Mouse (Mus musculus): ENCODE results near the gene Mrpl51.

Gene Mrpl51

DNA sequence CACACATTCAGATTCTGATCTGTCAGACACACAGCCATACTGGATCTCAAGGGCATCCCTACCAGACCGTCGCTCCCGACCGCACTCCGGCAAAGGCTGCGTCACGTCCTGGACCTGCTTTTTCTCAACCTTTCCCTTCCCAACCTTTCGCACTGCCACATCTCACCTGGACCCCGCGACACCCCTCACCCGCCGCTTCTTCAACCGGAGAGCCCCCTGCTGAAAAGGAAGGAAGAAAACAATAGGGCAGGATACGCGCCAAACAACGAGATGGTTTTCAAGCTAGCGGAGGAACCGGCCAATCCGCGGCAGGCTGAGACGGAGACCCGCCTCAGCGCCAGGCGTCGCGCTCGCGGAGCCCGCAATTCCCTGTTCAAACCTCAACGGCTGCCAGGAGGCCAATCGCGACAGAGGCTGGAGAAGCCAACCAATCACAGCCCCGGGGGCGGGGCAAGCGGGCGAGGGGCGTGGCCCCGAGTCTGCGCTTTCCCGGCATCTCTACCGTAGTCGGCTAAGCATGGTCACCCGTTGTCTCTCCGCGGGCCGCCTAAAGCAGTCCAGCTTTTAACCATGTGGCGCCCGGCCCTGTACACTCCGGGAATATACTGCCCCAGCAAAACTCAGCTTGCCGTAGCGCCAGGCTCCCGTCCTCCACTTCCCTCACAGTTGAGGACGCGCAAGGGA is at the start of gene Mrpl51, which contains the start of gene Ncapd2:
Gene Mrpl51 (plus strand): TSS at position 470 of the 684 bp plus-strand sequence.
Gene Ncapd2 (minus strand): TSS at position 370 of the 684 bp plus-strand sequence.
- DNase-seq (ENCODE audit: low spot score), result peak; percentile 98

DNA sequence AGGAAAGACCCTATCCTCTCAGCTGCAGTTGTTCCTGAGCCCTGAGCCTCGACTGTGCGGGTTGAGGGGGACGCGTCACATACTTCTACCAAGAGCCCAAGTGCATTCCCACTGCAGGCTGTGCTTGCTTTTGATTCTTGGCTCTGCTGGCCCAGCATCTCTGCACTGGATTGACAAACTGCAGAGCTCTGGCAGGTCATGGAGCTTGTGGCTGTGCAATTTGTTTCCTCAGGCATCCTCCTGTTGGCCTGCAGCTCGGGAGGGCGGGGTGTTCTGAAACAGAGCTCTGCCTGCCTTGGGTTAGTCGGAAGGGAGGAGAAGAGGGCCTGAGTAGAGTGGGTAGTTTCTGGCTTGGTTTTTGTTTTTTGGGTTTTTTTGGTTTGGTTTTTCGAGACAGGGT is 49.2 kb upstream of the Mrpl51 start:
- DNase-seq (ENCODE audit: low spot score), result no peak

DNA sequence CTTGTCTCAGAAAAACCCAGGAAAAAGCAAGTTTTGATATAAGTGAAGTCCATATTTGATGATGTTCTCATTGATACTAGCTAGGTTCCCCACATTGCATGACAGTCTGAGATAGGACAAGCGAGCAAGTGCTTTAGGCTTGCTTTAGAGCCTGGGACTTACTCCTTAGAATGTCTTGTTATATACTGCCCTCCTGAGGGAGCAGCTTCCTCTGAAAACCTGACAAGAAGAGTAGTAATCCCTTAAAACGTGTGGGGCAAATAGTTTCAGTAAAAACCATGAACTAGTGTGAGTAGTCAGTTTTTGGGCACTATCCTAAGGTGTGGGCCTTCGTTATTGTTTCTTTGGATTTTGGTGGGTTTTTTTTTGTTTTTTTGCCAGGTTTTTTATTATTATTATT is 48.5 kb upstream of the Mrpl51 start:
- no peak for DNase-seq (ENCODE audit: low spot score)

DNA sequence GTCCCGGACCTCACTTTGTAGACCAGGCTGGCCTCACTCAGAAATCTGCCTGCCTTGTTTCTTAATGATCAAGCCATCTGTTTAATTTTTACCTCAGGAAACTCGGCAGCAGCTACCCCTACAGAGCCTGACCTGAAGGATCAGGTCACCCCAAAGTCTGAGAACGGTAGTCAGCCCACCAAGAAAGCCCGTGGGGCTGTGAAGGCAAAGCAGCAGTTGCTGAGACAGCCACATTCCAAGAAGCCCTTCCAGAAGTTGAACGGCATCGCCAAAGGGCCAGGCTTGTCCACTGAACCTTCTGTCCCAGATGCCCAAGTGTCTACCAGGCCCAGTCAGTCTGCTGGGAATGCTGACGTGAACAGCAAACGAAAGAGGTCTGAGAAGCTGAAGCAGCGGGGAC is 47.7 kb upstream of the Mrpl51 start:
- DNase-seq (ENCODE audit: low spot score), result no peak

DNA sequence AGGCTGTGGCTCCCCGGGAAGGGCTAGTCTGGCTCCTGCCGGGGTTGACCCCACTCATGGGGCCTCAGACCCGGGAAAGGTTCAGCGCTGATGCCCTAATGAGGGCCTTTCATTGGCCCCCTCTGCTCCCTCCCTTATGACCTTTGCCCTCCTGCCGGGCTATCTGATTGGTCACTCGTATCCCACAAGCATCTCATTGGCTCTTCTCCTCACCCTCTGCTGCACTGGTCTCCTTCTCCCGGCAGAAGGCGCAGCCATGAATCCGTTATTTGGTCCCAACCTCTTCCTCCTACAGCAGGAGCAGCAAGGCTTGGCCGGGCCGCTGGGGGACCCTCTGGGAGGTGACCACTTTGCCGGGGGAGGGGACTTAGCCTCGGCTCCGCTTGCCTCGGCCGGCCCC is 46.6 kb upstream of the Mrpl51 start, which contains the start of gene Iffo1:
Gene Iffo1 (plus strand): TSS at position 241 of the 400 bp plus-strand sequence.
- peak; percentile 92 for DNase-seq (ENCODE audit: low spot score)

DNA sequence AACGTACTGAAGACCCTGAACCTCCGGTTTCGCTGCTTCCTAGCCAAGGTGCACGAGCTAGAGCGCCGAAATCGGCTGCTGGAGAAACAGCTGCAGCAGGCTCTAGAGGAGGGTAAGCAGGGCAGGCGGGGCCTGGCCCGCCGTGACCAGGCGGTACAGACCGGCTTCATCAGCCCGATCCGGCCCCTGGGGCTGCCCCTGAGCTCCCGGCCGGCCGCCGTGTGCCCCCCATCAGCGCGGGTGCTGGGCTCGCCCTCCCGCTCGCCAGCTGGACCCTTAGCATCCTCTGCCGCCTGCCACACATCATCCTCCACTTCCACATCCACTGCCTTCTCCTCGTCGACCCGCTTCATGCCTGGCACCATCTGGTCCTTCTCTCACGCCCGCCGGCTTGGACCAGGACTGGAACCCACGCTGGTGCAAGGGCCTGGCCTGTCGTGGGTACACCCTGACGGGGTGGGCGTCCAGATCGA is 46.1 kb upstream of the Mrpl51 start:
- no peak for DNase-seq (ENCODE audit: low spot score)

DNA sequence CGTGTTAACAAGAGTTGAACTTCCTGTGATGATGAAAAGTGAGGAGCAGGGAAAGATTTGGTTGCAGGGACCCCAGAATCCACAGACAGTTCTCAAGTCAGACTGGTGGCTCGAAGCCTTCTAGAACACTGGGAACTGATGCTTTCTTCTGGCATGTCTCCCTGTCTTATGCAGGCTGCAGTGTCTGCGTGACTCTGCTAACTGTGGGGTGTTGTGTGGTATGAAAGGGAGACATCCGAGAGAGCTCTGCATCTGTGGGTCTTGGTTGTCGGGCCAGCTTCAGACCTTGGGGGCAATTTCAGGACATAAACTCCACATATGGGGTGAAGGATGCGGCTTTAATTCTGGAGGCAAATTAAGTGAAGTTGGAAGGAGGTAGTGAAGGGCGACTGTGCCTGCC is 45.5 kb upstream of the Mrpl51 start:
- no peak for DNase-seq (ENCODE audit: low spot score)

DNA sequence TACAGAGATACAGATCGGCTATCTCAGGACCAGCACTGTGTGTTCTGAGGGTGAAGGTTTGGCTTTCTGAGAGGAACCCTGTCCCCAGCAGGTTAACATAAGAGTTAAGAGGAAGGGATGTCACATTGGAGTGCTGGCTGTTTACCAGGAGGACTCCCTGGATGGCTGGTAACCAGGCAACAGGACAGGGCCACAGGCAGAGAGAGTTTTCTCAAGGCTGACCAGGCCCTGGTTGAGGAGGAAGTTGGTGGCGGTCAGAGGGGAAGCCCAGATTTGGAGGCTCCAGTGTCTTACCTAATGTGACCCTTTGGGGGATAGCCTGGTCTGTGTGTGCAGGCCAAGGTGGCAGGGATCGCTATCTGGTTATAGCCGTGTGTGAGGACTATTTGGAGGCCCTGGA is 44.8 kb upstream of the Mrpl51 start:
- DNase-seq (ENCODE audit: low spot score), result peak; percentile 55

DNA sequence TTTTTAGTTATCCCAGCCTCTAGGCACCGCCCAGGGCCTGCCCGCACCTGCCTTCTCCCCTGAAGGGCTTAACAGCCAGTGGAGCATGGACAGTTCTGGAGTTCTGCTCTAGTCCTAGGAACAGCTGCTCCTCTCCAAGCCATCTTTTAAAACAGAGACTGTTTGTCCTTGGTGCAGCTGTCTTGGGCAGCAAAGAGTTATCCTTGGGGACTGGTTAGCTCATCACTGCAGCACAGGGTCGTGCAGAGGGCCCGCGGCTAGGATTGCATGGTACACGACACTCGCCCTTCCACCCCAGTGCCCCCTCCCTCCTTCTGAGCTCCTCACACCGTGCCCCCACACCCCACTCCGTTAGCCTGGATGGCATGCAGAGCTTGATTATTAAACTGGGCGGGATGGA is 44.3 kb upstream of the Mrpl51 start:
- no peak for DNase-seq (ENCODE audit: low spot score)

DNA sequence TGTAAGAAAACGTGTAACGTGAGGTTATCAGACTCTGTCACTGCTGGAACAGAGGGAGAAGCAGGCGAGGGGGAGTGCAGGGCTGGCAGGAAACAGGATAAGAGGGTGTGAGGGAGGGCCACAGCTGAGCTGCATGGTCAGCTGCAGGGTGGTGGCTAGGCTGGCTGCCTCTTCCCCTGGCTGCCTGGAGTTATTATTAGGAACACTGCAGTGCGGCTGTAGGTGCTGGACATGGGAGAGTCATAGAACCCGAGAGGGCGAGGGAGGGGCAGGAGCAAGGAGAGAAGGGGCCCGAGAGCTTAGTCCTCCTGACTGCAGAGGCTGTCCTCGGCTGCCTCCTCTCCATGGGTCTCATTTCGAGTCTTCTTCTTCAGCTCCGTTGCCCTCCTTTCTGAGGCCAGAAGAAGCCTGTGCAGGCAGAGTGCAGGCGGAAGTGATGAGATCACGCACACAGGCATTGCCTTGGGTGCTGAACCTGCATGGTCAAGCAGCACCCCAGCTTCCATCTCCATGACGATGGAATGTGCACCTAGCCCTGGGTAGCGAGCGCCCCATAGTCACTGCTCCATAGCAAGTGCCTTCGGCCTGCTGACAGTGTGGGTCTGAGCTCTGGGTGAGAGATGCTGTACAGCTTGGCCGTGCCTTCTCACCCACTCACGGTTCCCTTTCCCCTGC is 43.2 kb upstream of the Mrpl51 start:
- no peak for DNase-seq (ENCODE audit: low spot score)

DNA sequence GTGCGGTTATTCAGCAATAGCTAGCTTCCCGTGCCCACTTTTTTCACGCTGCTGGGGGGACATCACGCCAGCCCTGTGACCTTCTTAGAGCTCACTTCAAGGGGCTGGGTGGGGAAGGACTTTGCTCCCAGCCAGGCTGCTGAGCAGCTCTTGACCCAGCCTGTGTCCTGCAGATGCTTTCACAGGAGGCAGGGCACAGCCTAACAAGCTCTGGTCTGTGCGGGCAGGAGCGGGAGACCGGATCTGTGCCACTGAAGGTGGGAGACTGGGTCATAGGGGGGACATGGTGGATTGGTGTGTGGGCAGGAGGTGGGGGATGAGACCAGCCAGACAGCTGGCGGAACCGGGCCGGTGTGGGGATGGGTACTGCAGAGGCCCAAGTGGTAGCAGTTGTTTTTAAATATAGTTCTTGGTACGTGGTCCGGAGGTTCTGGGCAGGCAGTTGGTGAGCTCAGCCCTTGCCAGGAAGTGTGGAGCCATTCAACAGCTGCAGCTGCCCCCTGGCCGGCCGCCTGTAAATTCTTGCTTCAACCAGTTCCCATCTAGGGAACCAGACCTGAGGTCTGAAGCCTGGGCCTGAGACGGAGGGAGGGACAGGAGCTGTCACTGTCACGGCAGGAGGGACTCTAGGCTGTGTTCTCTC is 42.6 kb upstream of the Mrpl51 start:
- DNase-seq (ENCODE audit: low spot score), result no peak

DNA sequence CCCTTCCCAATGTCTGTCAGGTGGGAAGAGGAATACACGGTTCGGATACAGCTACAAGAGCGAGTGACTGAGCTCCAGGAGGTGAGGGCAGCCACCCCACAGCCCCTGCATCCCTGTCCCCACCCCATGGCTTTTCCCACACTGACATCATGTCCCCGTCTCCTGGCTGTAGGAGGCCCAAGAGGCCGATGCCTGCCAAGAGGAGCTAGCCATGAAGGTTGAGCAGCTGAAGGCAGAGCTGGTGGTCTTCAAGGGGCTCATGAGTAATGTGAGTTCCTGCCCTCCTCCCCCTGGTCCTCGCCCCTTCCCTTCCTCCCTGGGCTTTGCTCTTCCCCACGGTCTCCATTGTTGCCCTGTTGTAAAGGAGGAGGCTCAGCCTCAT is 42.0 kb upstream of the Mrpl51 start:
- DNase-seq (ENCODE audit: low spot score), result no peak

DNA sequence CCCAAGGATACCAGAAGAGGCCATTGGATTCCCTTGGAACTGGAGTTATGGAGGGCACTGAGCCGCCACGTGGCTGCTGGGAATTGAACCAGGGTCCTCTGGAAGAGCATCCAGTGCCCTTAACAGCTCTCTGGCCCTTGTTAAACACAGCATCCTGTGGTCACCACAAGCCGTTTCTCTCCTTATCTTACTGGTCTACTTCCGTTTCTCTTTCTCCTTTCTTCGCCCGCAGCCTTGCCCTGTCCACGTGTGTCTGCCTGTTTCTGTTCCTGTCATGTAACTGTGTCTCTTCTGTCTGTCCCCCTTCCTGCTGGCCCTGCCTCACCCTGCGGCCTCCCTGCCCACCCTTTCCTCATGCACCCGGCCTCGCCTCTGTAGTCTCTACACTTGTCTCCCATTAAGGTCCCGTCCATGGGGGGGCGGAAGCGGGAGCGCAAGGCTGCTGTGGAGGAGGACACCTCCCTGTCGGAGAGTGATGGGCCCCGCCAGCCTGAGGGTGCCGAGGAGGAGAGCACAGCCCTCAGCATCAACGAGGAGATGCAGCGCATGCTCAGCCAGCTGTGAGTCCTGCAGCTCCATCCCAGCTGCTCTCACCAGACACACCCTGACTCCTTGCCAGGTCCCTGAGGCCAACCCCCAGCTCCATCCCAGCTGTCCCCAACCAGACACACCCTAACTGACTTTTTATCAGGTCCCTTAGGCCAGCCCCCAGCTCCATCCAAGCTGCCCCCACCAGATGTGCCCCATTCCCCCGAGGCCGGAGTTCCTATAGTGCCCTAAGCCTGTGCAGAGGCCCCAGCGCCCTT is 39.2 kb upstream of the Mrpl51 start:
- no peak for DNase-seq (ENCODE audit: low spot score)

DNA sequence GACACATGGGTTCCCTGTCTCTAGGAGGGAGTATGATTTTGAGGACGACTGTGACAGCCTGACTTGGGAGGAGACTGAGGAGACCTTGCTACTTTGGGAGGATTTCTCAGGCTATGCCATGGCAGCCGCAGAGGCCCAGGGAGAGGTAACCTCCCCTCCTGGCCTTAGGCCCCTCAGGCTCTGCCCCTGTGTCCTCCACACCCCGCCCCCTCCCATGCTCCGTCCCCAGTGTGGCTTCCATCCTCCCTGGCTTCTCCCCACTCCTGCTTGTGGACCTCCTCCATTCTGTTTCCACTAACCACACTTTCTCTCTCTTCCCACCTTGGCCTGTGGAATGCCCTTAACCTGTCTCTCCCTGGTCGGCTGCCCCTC is 38.6 kb upstream of the Mrpl51 start:
- DNase-seq (ENCODE audit: low spot score), result no peak

DNA sequence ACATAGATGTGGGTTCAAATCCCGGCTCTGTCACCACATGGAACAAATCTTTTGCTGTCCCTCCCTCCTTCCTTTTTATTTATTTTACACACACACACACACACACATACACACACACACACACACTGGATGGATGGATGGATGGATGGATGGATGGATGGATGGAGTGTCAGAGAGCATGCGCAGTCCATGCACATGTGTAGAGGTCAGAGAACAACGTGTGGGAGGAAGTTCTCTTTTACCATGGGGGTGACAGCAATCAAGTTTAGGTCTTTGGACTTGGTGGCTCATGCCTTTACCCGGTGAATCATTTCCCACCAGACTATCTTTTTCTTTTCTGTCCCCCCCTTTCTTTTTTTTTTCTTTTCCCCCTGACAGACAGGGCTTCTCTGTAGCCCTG is 37.9 kb upstream of the Mrpl51 start:
- no peak for DNase-seq (ENCODE audit: low spot score)

DNA sequence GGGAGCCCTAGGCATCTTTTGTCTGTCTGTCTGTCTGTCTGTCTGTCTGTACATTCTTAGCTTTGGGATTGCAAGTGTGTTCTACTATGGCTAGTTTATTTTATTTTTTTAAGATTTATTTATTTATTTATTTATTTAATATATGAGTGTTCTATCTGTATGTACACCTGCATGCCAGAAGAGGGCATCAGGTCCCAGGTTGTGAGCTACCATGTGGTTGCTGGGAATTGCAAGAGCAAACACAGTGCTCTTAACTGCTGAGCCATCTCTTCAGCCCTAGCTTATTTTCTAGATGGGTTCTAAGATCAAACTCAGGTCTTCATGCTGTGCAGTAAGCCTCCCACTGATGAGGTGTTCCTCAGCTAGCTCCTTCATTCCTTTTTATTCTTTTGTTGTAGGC is 37.1 kb upstream of the Mrpl51 start:
- no peak for DNase-seq (ENCODE audit: low spot score)

DNA sequence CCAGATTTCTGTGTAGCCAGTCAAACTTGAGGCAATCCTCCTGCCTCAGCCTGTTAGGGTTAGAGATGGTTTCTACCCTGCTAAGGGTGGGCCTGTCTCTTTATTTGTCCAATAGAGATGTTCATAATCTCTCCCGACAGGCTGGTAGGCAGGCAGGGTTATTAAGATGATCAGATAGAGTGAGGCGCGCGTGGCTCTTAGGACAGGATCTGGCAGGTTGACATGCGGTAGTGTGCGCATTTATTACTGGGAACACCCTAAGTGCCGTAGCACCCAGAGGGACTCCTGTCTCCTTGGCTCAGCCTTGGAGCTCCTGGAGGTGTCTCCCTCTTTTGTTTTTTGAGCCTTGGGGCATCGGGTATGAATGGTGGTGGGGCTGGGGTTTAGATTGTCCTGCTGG is 36.3 kb upstream of the Mrpl51 start:
- no peak for DNase-seq (ENCODE audit: low spot score)

DNA sequence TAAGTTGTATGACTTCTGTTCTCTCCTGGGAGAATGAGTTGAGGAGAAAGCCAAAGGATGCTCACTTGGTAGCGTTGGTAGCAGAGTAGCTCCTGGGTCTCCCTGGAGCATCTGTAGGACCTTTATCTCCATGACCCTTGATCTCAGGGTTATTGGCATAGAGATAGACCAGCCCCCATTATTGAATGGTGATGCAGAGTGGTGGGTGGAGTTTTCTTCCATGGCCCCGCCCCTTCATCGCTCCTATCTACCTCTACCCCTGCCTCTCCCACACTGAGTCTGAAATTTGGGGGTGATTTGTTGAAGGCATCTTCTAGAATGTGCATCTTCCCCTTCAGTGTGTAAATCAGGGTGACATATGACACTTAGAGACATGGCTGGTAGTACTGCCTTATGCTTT is 35.1 kb upstream of the Mrpl51 start:
- DNase-seq (ENCODE audit: low spot score), result no peak

DNA sequence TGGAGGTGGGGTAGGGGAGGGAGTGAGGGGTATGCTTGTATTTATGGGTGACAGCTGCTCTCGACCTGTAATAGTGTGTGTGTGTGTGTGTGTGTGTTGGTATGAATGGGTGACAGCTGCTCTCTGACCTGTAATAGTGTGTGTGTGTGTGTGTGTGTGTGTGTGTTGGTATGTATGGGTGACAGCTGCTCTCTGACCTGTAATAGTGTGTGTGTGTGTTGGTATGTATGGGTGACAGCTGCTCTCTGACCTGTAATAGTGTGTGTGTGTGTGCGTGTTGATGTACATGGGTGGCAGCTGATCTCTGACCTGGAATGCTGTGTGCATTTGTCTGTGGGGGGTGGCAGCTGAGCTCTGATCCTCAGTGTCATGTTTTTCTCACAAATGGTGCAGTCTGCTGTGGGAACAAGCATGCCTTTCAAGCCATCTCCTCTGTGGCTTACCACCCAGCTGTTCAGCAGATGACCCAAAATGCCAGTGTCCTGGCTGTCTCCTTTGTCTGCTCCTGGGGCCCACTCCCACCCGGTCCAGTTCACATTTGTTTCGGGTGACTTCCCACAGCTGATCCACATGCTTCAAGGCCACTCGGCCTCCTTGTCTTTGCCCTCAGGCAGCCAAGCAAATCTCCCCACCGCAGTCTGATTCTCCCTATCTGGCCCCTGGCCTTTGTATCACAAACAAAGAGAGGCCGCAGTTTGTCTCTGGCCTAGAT is 34.5 kb upstream of the Mrpl51 start:
- DNase-seq (ENCODE audit: low spot score), result no peak

DNA sequence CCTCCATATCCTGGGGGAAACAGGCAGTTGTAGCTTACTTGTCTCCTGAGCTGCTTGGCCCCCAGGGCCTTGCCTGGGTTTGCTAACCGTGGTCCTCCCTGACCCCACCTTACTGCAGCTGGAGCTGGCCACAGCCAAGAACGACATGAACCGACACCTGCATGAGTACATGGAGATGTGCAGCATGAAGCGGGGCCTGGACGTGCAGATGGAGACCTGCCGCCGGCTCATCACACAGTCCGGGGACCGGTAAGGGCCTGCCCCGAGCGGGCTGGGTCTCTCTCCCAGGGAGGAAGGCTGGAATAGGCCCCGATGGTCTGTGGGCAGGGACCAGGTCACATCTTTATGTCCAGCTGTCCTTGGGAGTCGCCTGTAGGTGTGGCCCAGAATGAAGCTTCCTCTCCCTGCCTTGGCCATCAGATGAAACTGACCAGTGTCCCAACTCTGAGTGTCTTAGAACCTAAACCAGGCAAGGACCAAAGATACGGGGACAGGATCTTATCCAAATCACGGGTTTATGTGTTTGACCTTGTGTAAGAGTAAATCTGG is 32.6 kb upstream of the Mrpl51 start:
- DNase-seq (ENCODE audit: low spot score), result no peak

DNA sequence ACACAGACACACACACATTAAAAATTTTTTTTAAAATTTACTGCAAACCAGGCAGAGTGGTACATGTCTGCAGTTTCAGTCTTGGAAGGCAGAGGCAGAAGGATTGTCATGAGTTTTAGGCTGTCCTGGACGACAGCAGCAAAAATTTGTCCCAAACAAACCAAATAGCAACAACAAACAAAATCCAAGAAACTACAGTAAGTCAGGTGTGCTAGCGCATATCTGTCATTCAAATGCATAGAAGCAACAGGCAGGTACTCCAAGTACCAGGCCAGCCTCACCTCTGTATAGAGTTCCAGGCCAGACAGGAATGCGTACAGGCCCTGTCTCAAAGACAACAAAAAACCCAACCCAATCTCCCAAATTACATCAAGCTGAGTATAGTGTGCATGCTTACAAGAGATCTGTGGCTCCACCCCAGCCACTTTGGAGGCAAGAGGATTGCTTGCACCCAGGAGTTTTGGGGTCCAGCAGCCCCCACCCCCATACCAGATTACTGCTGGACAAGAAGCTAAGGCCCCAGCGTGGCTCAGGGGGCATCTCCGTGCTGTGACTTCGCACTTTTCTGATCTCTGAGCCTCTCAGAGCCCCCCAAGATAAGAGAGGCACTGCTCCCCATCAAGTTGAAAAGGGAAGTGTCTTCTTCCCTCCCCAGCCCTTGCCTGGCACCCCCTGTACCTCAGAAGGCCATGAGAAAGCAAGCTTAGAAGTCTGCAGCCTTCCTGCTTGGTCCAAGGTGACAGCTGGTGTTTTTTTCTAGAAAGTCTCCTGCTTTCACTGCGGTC is 31.6 kb upstream of the Mrpl51 start:
- DNase-seq (ENCODE audit: low spot score), result no peak

Data from lung, postnatal 25 days (tissue).